Mouse (Mus musculus) urinary bladder, postnatal 36 days (tissue): ENCODE data around the gene Zfp385b.

Source experiments
- DNase-seq, 2 experiments: peaks; one replicate each; pipeline ENCODE4 v3.0.0; 2022; ENCODE audit warnings: low spot score in 2 of 2, mixed read lengths in 1 of 2

The Zfp385b gene

GRCm38 (mm10) chr2:77518693-77519092, 300.7 kb downstream of the Zfp385b start:
- DNase-seq: no peak

GRCm38 (mm10) chr2:77516606-77517005, 302.8 kb downstream of the Zfp385b start:
- DNase-seq: no peak

GRCm38 (mm10) chr2:77515654-77516053, 303.8 kb downstream of the Zfp385b start:
- DNase-seq: no peak

- no peak for DNase-seq
Measured at GRCm38 (mm10) chr2:77515011-77515410, 304.4 kb downstream of the Zfp385b start.

GRCm38 (mm10) chr2:77514476-77514875, 305.0 kb downstream of the Zfp385b start:
- DNase-seq: no peak

- no peak for DNase-seq
Measured at GRCm38 (mm10) chr2:77508731-77509130, 310.7 kb downstream of the Zfp385b start.

GRCm38 (mm10) chr2:77506308-77506707, 313.1 kb downstream of the Zfp385b start:
- no peak for DNase-seq

GRCm38 (mm10) chr2:77505614-77506013, 313.8 kb downstream of the Zfp385b start:
- no peak for DNase-seq

GRCm38 (mm10) chr2:77503674-77504351, 315.6 kb downstream of the Zfp385b start:
- DNase-seq: no peak

GRCm38 (mm10) chr2:77503217-77503616, 316.2 kb downstream of the Zfp385b start:
- DNase-seq: no peak

GRCm38 (mm10) chr2:77502458-77502857, 317.0 kb downstream of the Zfp385b start:
- DNase-seq: no peak

GRCm38 (mm10) chr2:77500480-77500879, 319.0 kb downstream of the Zfp385b start:
- no peak for DNase-seq

GRCm38 (mm10) chr2:77498379-77498778, 321.1 kb downstream of the Zfp385b start:
- no peak for DNase-seq

GRCm38 (mm10) chr2:77497942-77498341, 321.5 kb downstream of the Zfp385b start:
- DNase-seq: no peak

GRCm38 (mm10) chr2:77496071-77496470, 323.4 kb downstream of the Zfp385b start:
- DNase-seq: no peak

- DNase-seq: no peak
Measured at GRCm38 (mm10) chr2:77495344-77495743, 324.1 kb downstream of the Zfp385b start.

GRCm38 (mm10) chr2:77493695-77494094, 325.7 kb downstream of the Zfp385b start:
- DNase-seq: no peak

GRCm38 (mm10) chr2:77487151-77487550, 332.3 kb downstream of the Zfp385b start:
- no peak for DNase-seq

- no peak for DNase-seq
Measured at GRCm38 (mm10) chr2:77481274-77481673, 338.2 kb downstream of the Zfp385b start.

- no peak for DNase-seq
Measured at GRCm38 (mm10) chr2:77477536-77477935, 341.9 kb downstream of the Zfp385b start.

- no peak for DNase-seq
Measured at GRCm38 (mm10) chr2:77476444-77476843, 343.0 kb downstream of the Zfp385b start.

- DNase-seq: no peak
Measured at GRCm38 (mm10) chr2:77472254-77472837, 347.1 kb downstream of the Zfp385b start.

- DNase-seq: no peak
Measured at GRCm38 (mm10) chr2:77470716-77471115, 348.7 kb downstream of the Zfp385b start.

GRCm38 (mm10) chr2:77461413-77461812, 358.0 kb downstream of the Zfp385b start:
- no peak for DNase-seq
